Mouse (Mus musculus): Measurements from ENCODE around the gene Asb15. TPM values are rescaled to one million over a fixed set of nuclear protein-coding genes. Genes with fewer than 3 reads are reported as not detected.

Gene Asb15
- polyA plus RNA-seq, 1 experiment: not detected

DNA sequence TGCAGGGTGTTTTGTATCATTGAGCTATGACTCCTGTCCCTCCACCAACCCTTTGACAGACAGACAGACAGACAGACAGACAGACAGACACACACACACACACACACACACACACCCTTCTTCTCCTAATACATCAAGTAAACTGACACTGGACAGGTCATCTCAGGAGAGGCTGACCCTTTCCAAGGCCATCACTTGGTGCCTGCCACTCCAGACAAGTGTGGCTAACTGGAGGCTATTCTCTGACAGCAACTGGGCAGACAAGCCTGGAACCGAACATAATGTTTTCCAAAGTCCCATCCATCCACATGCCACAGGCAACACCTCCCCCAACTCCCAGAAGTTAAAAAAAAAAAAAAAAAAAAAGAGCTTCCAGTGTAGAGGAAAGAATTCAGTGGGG lies 73.7 kb downstream of the Asb15 start:
- H3K4me1 ChIP-seq (ENCODE audit: control insufficient read depth, insufficient read depth, low read length): no peaks in the 10 kb centered on the region
- no peak overlapping the region for H3K4me3 ChIP-seq (ENCODE audit: insufficient read depth, low read length)
- TF ChIP-seq CTCF (IDR thresholded peaks at IDR 0.05; ENCODE audit: borderline replicate concordance, insufficient read depth, low read length): no peak
- TF ChIP-seq POLR2A (IDR thresholded peaks at IDR 0.05; ENCODE audit: low read depth, low read length): no peak
- no peak overlapping the region for H3K27ac ChIP-seq (ENCODE audit: insufficient read depth, low read length)

DNA sequence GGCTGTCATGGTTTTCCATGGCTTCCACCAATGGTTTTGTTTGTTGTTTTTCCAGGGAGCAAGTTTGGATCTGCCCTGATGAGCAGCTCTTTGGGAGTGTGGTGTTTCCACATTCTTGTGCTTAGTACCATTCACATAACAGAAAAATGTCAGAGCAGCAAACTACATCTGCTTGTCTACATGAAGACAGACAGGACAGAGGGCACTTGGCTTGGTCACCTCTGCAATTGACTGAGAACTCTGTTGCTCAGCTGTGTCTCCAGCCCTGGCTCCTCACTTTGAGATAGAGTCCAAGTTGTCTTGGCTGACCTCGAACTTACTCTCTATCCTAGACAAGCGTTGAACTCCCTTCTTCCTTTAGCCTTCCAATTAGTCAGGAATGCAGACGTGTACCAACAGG lies 74.4 kb downstream of the Asb15 start:
- Histone ChIP-seq H3K4me3 (ENCODE audit: insufficient read depth, low read length) (no peak overlapping the region), H3K27ac (ENCODE audit: insufficient read depth, low read length) (no peak overlapping the region), H3K4me1 (ENCODE audit: control insufficient read depth, insufficient read depth, low read length) (no peaks in the 10 kb centered on the region)
- no peak for TF ChIP-seq POLR2A (IDR thresholded peaks at IDR 0.05; ENCODE audit: low read depth, low read length)
- TF ChIP-seq CTCF (IDR thresholded peaks at IDR 0.05; ENCODE audit: borderline replicate concordance, insufficient read depth, low read length): no peak

DNA sequence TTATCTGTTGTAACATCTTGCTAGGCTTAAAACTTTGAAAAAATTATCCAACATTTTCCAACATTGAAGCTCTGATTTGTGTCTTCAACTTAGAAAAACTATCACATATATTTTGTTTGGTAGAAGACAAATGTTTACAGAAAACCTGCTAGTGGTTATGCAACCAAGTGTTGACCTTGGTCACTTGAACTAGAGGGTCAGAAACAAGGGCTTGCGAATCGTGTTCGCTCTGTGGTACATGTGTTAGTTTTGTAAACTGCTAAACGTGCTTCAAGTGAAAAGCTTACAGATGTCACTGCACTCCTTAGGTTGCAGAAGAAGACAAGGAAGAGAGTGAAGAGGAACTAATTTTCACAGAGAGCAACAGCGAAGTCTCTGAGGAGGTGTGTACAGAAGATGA lies 75.0 kb downstream of the Asb15 start:
- TF ChIP-seq POLR2A (IDR thresholded peaks at IDR 0.05; ENCODE audit: low read depth, low read length) (no peak), CTCF (IDR thresholded peaks at IDR 0.05; ENCODE audit: borderline replicate concordance, insufficient read depth, low read length) (no peak)
- H3K4me1 ChIP-seq (ENCODE audit: control insufficient read depth, insufficient read depth, low read length): no peaks in the 10 kb centered on the region
- no peak overlapping the region for H3K27ac ChIP-seq (ENCODE audit: insufficient read depth, low read length)
- H3K4me3 ChIP-seq (ENCODE audit: insufficient read depth, low read length): no peak overlapping the region

DNA sequence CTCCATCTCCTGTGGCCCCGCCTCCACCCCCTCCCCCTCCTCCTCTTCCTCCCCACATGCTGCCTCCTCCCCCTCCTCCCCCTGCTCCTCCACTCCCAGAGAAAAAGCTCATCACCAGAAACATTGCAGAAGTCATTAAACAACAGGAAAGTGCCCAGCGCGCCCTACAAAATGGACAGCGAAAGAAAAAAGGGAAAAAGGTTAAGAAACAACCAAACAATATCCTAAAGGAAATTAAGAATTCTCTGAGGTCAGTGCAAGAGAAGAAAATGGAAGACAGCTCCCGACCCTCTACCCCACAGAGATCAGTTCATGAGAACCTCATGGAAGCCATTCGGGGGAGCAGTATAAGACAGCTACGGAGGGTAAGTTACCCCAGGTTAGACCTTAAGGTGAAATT lies 76.3 kb downstream of the Asb15 start:
- Histone ChIP-seq H3K27ac (ENCODE audit: insufficient read depth, low read length) (no peak overlapping the region), H3K4me3 (ENCODE audit: insufficient read depth, low read length) (no peak overlapping the region), H3K4me1 (ENCODE audit: control insufficient read depth, insufficient read depth, low read length) (no peaks in the 10 kb centered on the region)
- TF ChIP-seq CTCF (IDR thresholded peaks at IDR 0.05; ENCODE audit: borderline replicate concordance, insufficient read depth, low read length) (no peak), POLR2A (IDR thresholded peaks at IDR 0.05; ENCODE audit: low read depth, low read length) (no peak)

GRCm38 (mm10) chr6:24605631-24606030 lies 77.7 kb downstream of the Asb15 start:
- no peaks in the 10 kb centered on the region; the same call in 1 of the 2 replicates for H3K4me1 ChIP-seq (ENCODE audit: control insufficient read depth, insufficient read depth, low read length)
- no peak for TF ChIP-seq CTCF (IDR thresholded peaks at IDR 0.05; ENCODE audit: borderline replicate concordance, insufficient read depth, low read length)
- TF ChIP-seq POLR2A (IDR thresholded peaks at IDR 0.05; ENCODE audit: low read depth, low read length): no peak

DNA sequence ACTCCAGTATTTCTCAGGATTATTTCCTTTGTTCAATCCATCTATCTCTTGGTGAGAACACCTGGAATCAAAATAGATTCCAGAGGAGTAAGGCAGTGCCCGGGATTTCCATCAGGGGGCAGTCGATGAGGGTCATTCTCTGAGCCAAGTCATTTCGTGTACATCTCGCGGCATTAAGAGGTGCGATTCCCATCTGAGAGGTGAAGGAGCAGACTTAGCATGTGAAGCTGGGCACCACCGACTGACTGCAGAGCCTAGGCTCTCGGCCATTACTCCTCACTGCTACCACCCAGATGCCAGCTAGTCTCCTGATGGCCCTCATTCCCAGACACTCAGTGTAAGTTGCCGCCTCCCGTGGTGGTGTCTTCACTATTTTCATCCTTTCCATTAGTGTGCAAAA lies 78.6 kb downstream of the Asb15 start:
- H3K4me1 ChIP-seq (ENCODE audit: control insufficient read depth, insufficient read depth, low read length): no peaks in the 10 kb centered on the region; the same call in 1 of the 2 replicates

More at GRCm38 (mm10) chr6:24605631-24606030, 77.7 kb downstream of the Asb15 start:
- Histone ChIP-seq H3K4me3 (ENCODE audit: insufficient read depth, low read length) (no peak overlapping the region), H3K27ac (ENCODE audit: insufficient read depth, low read length) (no peak overlapping the region)

DNA sequence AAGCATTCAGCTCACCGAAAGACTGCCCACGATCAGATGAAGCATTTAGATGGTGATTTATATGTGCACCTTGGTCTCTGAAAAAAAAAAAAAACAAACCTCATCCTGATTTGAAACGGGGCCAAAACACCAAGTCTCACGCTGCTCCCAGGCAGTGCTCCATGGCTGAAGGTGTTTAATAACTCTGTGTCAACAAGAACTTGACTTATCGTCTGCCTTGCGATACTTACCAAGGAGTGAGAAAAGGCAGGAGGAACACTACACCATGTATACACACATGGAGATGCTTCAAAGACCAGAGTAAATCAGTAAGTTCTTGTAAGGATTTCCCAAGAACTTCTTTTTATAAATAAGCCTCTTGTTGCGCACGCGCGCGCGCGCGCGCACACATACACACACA lies 79.6 kb downstream of the Asb15 start:
- H3K4me3 ChIP-seq (ENCODE audit: insufficient read depth, low read length): no peak overlapping the region

More for the DNA sequence above, 78.6 kb downstream of the Asb15 start:
- H3K4me3 ChIP-seq (ENCODE audit: insufficient read depth, low read length): no peak overlapping the region
- H3K27ac ChIP-seq (ENCODE audit: insufficient read depth, low read length): no peak overlapping the region
- TF ChIP-seq CTCF (IDR thresholded peaks at IDR 0.05; ENCODE audit: borderline replicate concordance, insufficient read depth, low read length) (no peak), POLR2A (IDR thresholded peaks at IDR 0.05; ENCODE audit: low read depth, low read length) (no peak)

GRCm38 (mm10) chr6:24608129-24608528 lies 80.2 kb downstream of the Asb15 start:
- Histone ChIP-seq H3K4me1 (ENCODE audit: control insufficient read depth, insufficient read depth, low read length) (no peaks in the 10 kb centered on the region; the same call in 1 of the 2 replicates), H3K4me3 (ENCODE audit: insufficient read depth, low read length) (no peak overlapping the region), H3K27ac (ENCODE audit: insufficient read depth, low read length) (no peak overlapping the region)
- no peak for TF ChIP-seq POLR2A (IDR thresholded peaks at IDR 0.05; ENCODE audit: low read depth, low read length)
- no peak for TF ChIP-seq CTCF (IDR thresholded peaks at IDR 0.05; ENCODE audit: borderline replicate concordance, insufficient read depth, low read length)

More for the DNA sequence above, 79.6 kb downstream of the Asb15 start:
- Histone ChIP-seq H3K4me1 (ENCODE audit: control insufficient read depth, insufficient read depth, low read length) (no peaks in the 10 kb centered on the region; the same call in 1 of the 2 replicates), H3K27ac (ENCODE audit: insufficient read depth, low read length) (no peak overlapping the region)
- TF ChIP-seq CTCF (IDR thresholded peaks at IDR 0.05; ENCODE audit: borderline replicate concordance, insufficient read depth, low read length) (no peak), POLR2A (IDR thresholded peaks at IDR 0.05; ENCODE audit: low read depth, low read length) (no peak)

GRCm38 (mm10) chr6:24608682-24609081 lies 80.7 kb downstream of the Asb15 start:
- H3K4me3 ChIP-seq (ENCODE audit: insufficient read depth, low read length): no peak overlapping the region
- no peaks in the 10 kb centered on the region; the same call in 1 of the 2 replicates for H3K4me1 ChIP-seq (ENCODE audit: control insufficient read depth, insufficient read depth, low read length)
- no peak for TF ChIP-seq CTCF (IDR thresholded peaks at IDR 0.05; ENCODE audit: borderline replicate concordance, insufficient read depth, low read length)
- no peak for TF ChIP-seq POLR2A (IDR thresholded peaks at IDR 0.05; ENCODE audit: low read depth, low read length)
- no peak overlapping the region for H3K27ac ChIP-seq (ENCODE audit: insufficient read depth, low read length)

DNA sequence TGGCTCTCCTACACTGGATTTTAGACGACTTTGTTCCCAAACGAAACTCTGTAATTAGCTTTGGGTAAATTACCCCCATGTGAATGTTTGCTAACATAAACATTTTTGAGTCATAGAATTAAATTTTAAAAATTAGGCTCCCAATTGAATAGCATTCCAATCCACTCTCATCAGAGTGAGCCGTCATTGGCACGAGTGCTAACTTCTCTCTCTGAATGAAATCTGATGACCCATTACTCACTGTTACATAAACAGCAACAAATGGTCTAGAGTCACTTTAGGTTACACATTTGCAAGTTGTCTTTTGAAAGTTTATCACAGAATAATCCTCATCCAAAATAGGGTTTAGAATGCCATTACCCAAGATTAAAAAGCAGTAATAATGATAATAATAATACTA lies 81.6 kb downstream of the Asb15 start:
- no peak overlapping the region for H3K27ac ChIP-seq (ENCODE audit: insufficient read depth, low read length)
- no peak overlapping the region for H3K4me3 ChIP-seq (ENCODE audit: insufficient read depth, low read length)
- TF ChIP-seq POLR2A (IDR thresholded peaks at IDR 0.05; ENCODE audit: low read depth, low read length) (no peak), CTCF (IDR thresholded peaks at IDR 0.05; ENCODE audit: borderline replicate concordance, insufficient read depth, low read length) (no peak)
- H3K4me1 ChIP-seq (ENCODE audit: control insufficient read depth, insufficient read depth, low read length): no peaks in the 10 kb centered on the region; the same call in 1 of the 2 replicates

Measured in embryonic fibroblast, embryonic 13.5 days (primary cell).